Mouse (Mus musculus): ENCODE measurements at regions not wholly inside any gene's neighbourhood (a gene's known extent, or its start where the extent isn't known, plus 50 kb on each side); places are given as distances from the start of the nearest gene placed in this dataset.
A peak's percentile ranks its signal among the peaks of the same experiment; 100 is the strongest.

DNA sequence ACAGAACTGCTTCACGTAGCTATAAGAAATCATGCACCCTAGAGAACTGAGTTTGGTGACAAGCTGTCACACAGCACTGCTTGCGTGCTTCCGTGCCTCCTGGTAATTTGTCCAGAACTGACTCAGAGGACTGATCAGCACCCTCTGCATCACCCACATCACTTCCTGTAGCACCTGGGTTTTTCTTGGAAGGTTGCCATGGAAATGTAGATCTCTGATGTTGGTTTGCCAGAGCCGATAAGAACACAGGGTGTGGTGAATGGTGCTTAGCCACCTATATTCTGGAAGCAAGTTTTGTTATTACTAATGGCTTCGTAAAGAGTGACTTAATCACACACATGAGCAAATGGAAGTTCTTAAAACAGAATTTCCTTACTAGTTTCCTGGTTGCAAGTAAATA lies 188.2 kb upstream of the Sema3a start:
- ATAC-seq (ENCODE audit: low FRiP score, low TSS enrichment) = peak; percentile 99
- H3K4me2 ChIP-seq (replicated peaks; ENCODE audit: low read depth) = no peak overlapping the region
- peak; percentile 32 for DNase-seq (ENCODE audit: low spot score)
- H3K9me3 ChIP-seq (ENCODE audit: control insufficient read depth, low read length) = no peaks in the 10 kb centered on the region
- H3K36me3 ChIP-seq (ENCODE audit: control insufficient read depth, insufficient read depth, low read length) = no peaks in the 10 kb centered on the region
- no peak overlapping the region for H3K4me3 ChIP-seq (ENCODE audit: low read depth, low read length)
- no peaks in the 10 kb centered on the region for H3K27me3 ChIP-seq (ENCODE audit: control insufficient read depth, insufficient read depth, low read length)
- H3K4me1 ChIP-seq (replicated peaks; ENCODE audit: control insufficient read depth, insufficient read depth) = no peaks in the 10 kb centered on the region
- TF ChIP-seq EP300 (optimal IDR thresholded peaks at IDR 0.05) (no peak), CTCF (IDR thresholded peaks at IDR 0.05; ENCODE audit: low read depth) (no peak)
- no peak overlapping the region for H3K9ac ChIP-seq (ENCODE audit: low read length)
- WGBS = 62% methylated on average over 5 of the region's 5 CpGs
- H3K27ac ChIP-seq (replicated peaks) = no peak overlapping the region

DNA sequence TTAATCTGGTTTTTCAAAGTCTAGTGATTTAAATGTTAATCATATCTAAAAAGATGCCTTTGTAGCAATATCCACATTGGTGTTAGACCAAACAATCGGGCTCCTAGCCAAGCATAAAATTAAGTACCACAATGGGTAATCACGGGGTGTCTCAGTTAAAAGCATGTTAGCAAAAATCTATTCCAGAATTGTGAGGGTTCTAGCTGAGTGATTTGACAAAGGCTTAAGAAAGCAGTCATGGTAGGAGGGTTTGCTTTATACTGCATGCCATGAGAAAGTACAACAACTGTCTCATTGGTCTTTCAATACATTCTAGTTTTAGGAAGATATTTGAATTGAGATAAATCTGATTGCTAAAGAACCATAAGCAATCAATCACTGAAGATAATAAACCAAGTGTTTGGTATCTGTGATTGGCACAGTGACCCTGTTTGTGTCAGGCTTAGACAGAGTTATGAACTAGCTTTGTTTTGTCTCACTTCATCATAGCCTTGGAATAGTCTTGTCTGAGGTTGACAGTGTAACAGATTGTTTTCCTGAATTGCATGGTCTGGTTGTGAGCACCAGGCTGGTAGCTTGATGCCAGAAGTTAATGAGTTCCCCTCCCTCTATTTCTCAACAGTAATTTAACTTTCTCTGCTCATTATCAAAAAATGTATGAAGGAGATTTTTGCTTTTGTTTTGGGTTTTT lies 186.9 kb upstream of the Sema3a start:
- H3K4me2 ChIP-seq (replicated peaks; ENCODE audit: low read depth) = no peak overlapping the region
- ATAC-seq (ENCODE audit: low FRiP score, low TSS enrichment) (no peak), DNase-seq (ENCODE audit: low spot score) (no peak)
- no peaks in the 10 kb centered on the region for H3K9me3 ChIP-seq (ENCODE audit: control insufficient read depth, low read length)
- no peak overlapping the region for H3K4me3 ChIP-seq (ENCODE audit: low read depth, low read length)
- no peaks in the 10 kb centered on the region for H3K36me3 ChIP-seq (ENCODE audit: control insufficient read depth, insufficient read depth, low read length)
- H3K27ac ChIP-seq (replicated peaks) = no peak overlapping the region
- H3K27me3 ChIP-seq (ENCODE audit: control insufficient read depth, insufficient read depth, low read length) = no peaks in the 10 kb centered on the region
- 75% methylated on average over 2 of the region's 2 CpGs for WGBS
- H3K4me1 ChIP-seq (replicated peaks; ENCODE audit: control insufficient read depth, insufficient read depth) = no peaks in the 10 kb centered on the region
- no peak overlapping the region for H3K9ac ChIP-seq (ENCODE audit: low read length)
- TF ChIP-seq CTCF (IDR thresholded peaks at IDR 0.05; ENCODE audit: low read depth) = no peak
- no peak for TF ChIP-seq EP300 (optimal IDR thresholded peaks at IDR 0.05)

DNA sequence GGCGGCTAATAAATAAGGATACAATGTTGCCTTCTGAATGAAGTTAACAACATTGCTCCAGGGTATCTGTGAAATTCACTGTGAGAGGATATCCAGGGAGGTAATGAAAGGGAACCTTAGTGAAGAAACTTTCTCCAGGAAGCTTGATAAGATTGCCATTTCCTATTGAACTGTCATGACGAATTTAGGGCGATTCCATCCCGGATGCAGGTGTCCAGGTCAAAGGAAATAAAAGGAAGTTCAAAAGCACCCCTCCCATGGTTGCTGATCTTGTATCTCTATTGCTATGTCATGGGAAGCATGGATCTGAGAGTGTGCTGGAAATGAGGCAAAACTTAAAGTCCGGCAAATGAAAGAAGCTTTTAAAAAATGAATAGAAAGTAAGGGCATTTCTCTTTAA lies 180.7 kb upstream of the Sema3a start:
- H3K27me3 ChIP-seq (ENCODE audit: control insufficient read depth, insufficient read depth, low read length) = no peaks in the 10 kb centered on the region
- DNase-seq (ENCODE audit: low spot score) (no peak), ATAC-seq (ENCODE audit: low FRiP score, low TSS enrichment) (no peak)
- no peak overlapping the region for H3K9ac ChIP-seq (ENCODE audit: low read length)
- no peak overlapping the region for H3K4me3 ChIP-seq (ENCODE audit: low read depth, low read length)
- no peak overlapping the region for H3K27ac ChIP-seq (replicated peaks)
- no peaks in the 10 kb centered on the region for H3K36me3 ChIP-seq (ENCODE audit: control insufficient read depth, insufficient read depth, low read length)
- H3K4me1 ChIP-seq (replicated peaks; ENCODE audit: control insufficient read depth, insufficient read depth) = no peaks in the 10 kb centered on the region
- no peaks in the 10 kb centered on the region for H3K9me3 ChIP-seq (ENCODE audit: control insufficient read depth, low read length)
- no peak overlapping the region for H3K4me2 ChIP-seq (replicated peaks; ENCODE audit: low read depth)
- TF ChIP-seq CTCF (IDR thresholded peaks at IDR 0.05; ENCODE audit: low read depth) = no peak
- no peak for TF ChIP-seq EP300 (optimal IDR thresholded peaks at IDR 0.05)
- WGBS = 75% methylated on average over 5 of the region's 5 CpGs

DNA sequence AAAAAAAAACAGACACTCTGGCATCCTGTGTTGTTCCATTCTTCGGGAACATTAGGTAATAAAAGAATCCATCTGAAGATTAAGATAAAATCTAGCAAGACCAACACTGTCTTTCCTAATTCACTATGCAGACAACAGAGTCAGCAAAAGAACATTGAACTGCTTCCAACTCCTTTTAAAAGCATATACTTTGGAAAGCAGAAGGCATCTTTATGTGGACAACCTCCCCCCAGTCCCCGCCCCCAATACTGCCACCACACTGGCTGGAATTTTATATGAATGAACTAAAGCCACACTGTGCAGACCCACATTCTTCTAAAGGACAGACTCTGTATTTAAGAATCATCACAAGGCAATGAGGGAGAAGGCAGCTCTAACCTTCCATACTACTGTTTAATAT lies 176.7 kb upstream of the Sema3a start:
- H3K27ac ChIP-seq (replicated peaks) = no peak overlapping the region
- 62% methylated on average over 2 of the region's 2 CpGs for WGBS
- no peak for DNase-seq (ENCODE audit: low spot score)
- H3K9me3 ChIP-seq (ENCODE audit: control insufficient read depth, low read length) = no peaks in the 10 kb centered on the region
- H3K4me1 ChIP-seq (replicated peaks; ENCODE audit: control insufficient read depth, insufficient read depth) = no peaks in the 10 kb centered on the region
- no peaks in the 10 kb centered on the region for H3K27me3 ChIP-seq (ENCODE audit: control insufficient read depth, insufficient read depth, low read length)
- TF ChIP-seq EP300 (optimal IDR thresholded peaks at IDR 0.05) (no peak), CTCF (IDR thresholded peaks at IDR 0.05; ENCODE audit: low read depth) (no peak)
- H3K4me3 ChIP-seq (ENCODE audit: low read depth, low read length) = no peak overlapping the region
- H3K36me3 ChIP-seq (ENCODE audit: control insufficient read depth, insufficient read depth, low read length) = no peaks in the 10 kb centered on the region
- H3K9ac ChIP-seq (ENCODE audit: low read length) = no peak overlapping the region
- H3K4me2 ChIP-seq (replicated peaks; ENCODE audit: low read depth) = no peak overlapping the region
- ATAC-seq (ENCODE audit: low FRiP score, low TSS enrichment) = no peak

DNA sequence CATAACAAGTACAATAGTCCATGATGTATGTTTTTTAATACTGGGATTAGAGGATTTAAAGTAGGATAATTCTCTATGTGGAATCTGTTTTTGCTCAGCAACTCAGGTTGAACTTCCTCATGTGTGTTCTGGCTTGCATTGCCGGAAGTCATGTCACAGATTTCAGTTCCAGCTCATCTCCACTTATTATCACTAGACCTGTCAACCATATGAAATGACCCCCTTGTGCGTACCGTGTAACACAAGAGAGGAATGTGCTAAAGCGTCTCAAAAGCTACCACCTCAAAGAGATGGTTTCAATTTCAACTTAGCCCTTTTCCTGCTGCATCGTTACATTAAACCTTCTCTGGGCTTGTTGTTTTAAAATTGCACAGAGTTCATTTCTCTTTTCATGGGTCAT lies 154.2 kb upstream of the Sema3a start:
- H3K4me1 ChIP-seq (replicated peaks; ENCODE audit: control insufficient read depth, insufficient read depth) = no peaks in the 10 kb centered on the region
- no peaks in the 10 kb centered on the region for H3K36me3 ChIP-seq (ENCODE audit: control insufficient read depth, insufficient read depth, low read length)
- ATAC-seq (ENCODE audit: low FRiP score, low TSS enrichment) (no peak), DNase-seq (ENCODE audit: low spot score) (no peak)
- H3K9me3 ChIP-seq (ENCODE audit: control insufficient read depth, low read length) = no peaks in the 10 kb centered on the region
- WGBS = 77% methylated on average over 5 of the region's 5 CpGs
- no peak overlapping the region for H3K27ac ChIP-seq (replicated peaks)
- no peak overlapping the region for H3K4me3 ChIP-seq (ENCODE audit: low read depth, low read length)
- no peaks in the 10 kb centered on the region for H3K27me3 ChIP-seq (ENCODE audit: control insufficient read depth, insufficient read depth, low read length)
- H3K4me2 ChIP-seq (replicated peaks; ENCODE audit: low read depth) = no peak overlapping the region
- H3K9ac ChIP-seq (ENCODE audit: low read length) = no peak overlapping the region
- TF ChIP-seq CTCF (IDR thresholded peaks at IDR 0.05; ENCODE audit: low read depth) = no peak
- no peak for TF ChIP-seq EP300 (optimal IDR thresholded peaks at IDR 0.05)

DNA sequence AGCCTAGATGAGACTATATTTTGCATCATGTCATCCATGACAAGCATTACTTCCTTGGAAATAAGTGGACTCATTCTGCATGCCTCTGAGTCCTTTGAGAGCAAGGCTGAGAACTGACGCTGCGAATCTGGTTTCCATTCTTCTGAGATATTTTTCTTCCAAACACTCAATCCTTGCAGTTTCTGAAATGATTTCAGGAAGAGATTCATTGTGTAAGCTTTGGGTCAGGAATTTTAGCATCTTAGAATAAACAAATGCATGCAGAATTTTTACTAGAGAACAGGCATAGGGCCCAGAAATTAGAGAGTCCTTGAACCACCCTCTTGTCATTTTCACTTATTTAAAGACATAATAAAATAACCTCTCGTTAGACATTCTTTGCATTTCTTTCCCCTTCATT lies 151.5 kb upstream of the Sema3a start:
- Histone ChIP-seq H3K4me1 (replicated peaks; ENCODE audit: control insufficient read depth, insufficient read depth) (no peaks in the 10 kb centered on the region), H3K9ac (ENCODE audit: low read length) (no peak overlapping the region), H3K4me3 (ENCODE audit: low read depth, low read length) (no peak overlapping the region), H3K27me3 (ENCODE audit: control insufficient read depth, insufficient read depth, low read length) (no peaks in the 10 kb centered on the region), H3K4me2 (replicated peaks; ENCODE audit: low read depth) (no peak overlapping the region), H3K27ac (replicated peaks) (no peak overlapping the region), H3K36me3 (ENCODE audit: control insufficient read depth, insufficient read depth, low read length) (no peaks in the 10 kb centered on the region), H3K9me3 (ENCODE audit: control insufficient read depth, low read length) (no peaks in the 10 kb centered on the region)
- TF ChIP-seq EP300 (optimal IDR thresholded peaks at IDR 0.05) = no peak
- TF ChIP-seq CTCF (IDR thresholded peaks at IDR 0.05; ENCODE audit: low read depth) = no peak
- DNase-seq (ENCODE audit: low spot score) = no peak
- no peak for ATAC-seq (ENCODE audit: low FRiP score, low TSS enrichment)
- WGBS = 46% methylated on average over 3 of the region's 3 CpGs

Measured in stomach, postnatal 0 days (tissue).